Mouse (Mus musculus) heart, postnatal 0 days (tissue): ENCODE measurements around the gene 2900026A02Rik.
A peak's percentile ranks its signal among the peaks of the same experiment; 100 is the strongest.

Experiments
- CTCF ChIP-seq: IDR thresholded peaks from 2 replicates; pipeline ENCODE4 v1.5.1; 2016; ENCODE audit warnings: antibody characterized with exemption, control low read depth, low read depth
- EP300 ChIP-seq: IDR thresholded peaks from 2 replicates; pipeline ENCODE4 v1.6.1; 2016; ENCODE audit warnings: antibody characterized with exemption, low read depth

DNA sequence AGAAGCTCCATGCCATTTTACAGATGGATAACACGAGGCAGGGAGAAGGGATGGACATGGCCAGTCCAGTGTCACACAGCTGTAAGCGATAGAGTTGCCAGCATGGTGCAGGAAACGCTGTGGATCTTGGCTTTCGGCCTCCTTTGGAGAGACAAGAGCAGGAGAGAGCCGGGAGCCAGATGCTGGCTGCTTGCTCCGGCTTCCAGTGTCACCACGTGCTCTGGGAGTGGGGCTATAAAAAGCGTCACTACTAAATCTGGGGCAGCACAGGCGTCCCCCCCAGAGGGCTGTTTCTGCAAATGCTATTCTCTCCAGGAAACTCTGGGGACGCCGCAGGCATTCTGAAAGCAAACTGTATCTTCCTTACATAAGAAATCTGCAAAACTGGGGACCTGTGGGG is 78.5 kb downstream of the 2900026A02Rik start:
- no peak for TF ChIP-seq CTCF
- TF ChIP-seq EP300, result 0 out of 2 replicates have a peak, but pooled peaks have one; percentile 23
